Mouse (Mus musculus) kidney, embryonic 15.5 days (tissue): ENCODE measurements around the gene Zfp335. TPM values are rescaled to one million over a fixed set of nuclear protein-coding genes. Genes with fewer than 3 reads are reported as not detected.
"Not testable (repeated sequence)": the region's sequence is repeated elsewhere in the genome, so short reads cannot be mapped to it uniquely, and the experiment has no call there.

ENCODE experiments used
- ATAC-seq: fragments of 200-750 bp; cut with Nextera tagmentation; replicated peaks from 2 replicates; pipeline ENCODE4 v1.8.0; 2017; ENCODE audit warnings: moderate TSS enrichment; ENCODE audit not compliant: low FRiP score
- H3K27ac ChIP-seq: fragments of 300-500 bp; sonication (generic); 2 replicates; pipeline ENCODE4 v1.5.1; 2015; ENCODE audit warnings: mild to moderate bottlenecking, inconsistent platforms
- H3K27me3 ChIP-seq: fragments of 300-500 bp; sonication (generic); 2 replicates; pipeline ENCODE4 v1.6.1; 2015; ENCODE audit warnings: inconsistent platforms
- H3K36me3 ChIP-seq: fragments of 300-500 bp; sonication (generic); 2 replicates; pipeline ENCODE4 v1.6.1; 2015; ENCODE audit warnings: inconsistent platforms
- H3K4me1 ChIP-seq: fragments of 300-500 bp; sonication (generic); 2 replicates; pipeline ENCODE4 v1.6.1; 2015; ENCODE audit warnings: inconsistent platforms
- H3K4me2 ChIP-seq: fragments of 300-500 bp; sonication (generic); 2 replicates; pipeline ENCODE4 v1.6.1; 2015; ENCODE audit warnings: moderate library complexity, mild to moderate bottlenecking, inconsistent platforms
- H3K4me3 ChIP-seq: fragments of 300-500 bp; sonication (generic); replicated peaks from 2 replicates; pipeline ENCODE4 v1.5.1; 2015; ENCODE audit warnings: mild to moderate bottlenecking, inconsistent platforms
- H3K9ac ChIP-seq: fragments of 300-500 bp; sonication (generic); 2 replicates; pipeline ENCODE4 v1.6.1; 2015; ENCODE audit warnings: mild to moderate bottlenecking, inconsistent platforms
- H3K9me3 ChIP-seq: fragments of 300-500 bp; sonication (generic); replicated peaks from 2 replicates; pipeline ENCODE4 v1.6.1; 2016; ENCODE audit warnings: inconsistent platforms
- WGBS: fragments of 180-500 bp; shearing (Covaris S2); methylation state at CpG from one replicate; pipeline ENCODE4 v1.1.7; 2015; ENCODE audit warnings: mixed read lengths; 5-methylcytosine and 5-hydroxymethylcytosine counted together
- polyA plus RNA-seq: library from polyadenylated mRNA; unstranded; fragments of >200 nt; fragmentation: Nextera tagmentation; extraction: Ambion mirVana; gene quantifications from 2 replicates; pipeline ENCODE4 v1.2.1, GENCODE M21; 2015

Zfp335 gene
- polyA plus RNA-seq, 1 experiment from 2014 or later, result 14.4 TPM

DNA sequence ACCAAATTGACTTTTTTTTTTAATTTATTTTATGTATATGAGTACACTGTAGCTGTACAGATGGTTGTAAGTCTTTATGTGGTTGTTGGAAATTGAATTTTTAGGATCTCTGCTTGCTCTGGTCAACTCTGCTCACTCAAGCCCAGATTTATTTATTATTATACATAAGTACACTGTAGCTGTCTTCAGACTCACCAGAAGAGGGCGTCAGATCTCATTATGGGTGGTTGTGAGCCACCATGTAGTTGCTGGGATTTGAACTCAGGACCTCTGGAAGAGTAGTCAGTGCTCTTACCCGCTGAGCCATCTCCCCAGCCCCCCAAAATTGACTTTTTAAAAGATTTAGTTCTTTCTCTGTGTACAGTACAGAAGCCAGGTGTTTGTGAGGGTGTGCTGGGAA, 35.9 kb downstream of the Zfp335 start:
- H3K9me3 ChIP-seq, ATAC-seq, H3K4me3 ChIP-seq, H3K9ac ChIP-seq, H3K27me3 ChIP-seq, H3K4me2 ChIP-seq, H3K36me3 ChIP-seq: not testable (repeated sequence)
- H3K4me1 ChIP-seq, result peaks cover 30% of the 10 kb centered on the region
- WGBS, result 56% methylated on average over 2 of the region's 2 CpGs
- 0 out of 2 replicates have a peak overlapping the region, but pooled peaks have one; percentile 92 for H3K27ac ChIP-seq

DNA sequence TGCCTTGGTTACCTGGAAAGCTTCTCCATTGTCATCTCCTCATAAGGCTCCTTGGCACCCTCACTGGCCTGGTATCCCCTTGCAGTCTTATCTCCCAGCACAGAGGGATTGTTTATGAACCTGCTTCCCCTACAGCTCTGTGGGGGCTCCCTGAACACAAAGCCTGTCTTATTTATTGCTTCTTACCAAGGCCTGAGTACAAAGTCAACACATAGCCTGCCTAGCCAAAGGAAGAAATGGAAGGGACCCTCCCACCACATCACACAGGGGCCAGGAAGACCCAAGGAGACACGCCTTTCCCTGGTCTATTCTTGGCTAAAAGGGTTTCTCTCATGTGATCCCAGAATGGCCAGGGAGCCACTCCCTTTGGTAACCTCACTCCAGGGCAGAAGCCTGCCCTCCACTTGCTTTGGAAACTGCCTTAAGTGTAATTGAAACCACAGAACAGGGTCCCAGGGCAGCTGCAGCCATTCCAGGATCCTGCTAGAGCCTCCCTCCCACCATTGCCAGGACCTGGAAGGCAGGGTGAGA, 37.3 kb downstream of the Zfp335 start:
- no peak overlapping the region for H3K9ac ChIP-seq
- peaks cover 24% of the 10 kb centered on the region for H3K4me1 ChIP-seq
- H3K27ac ChIP-seq, result peak overlapping the region; percentile 92
- peak; percentile 55 for ATAC-seq
- H3K9me3 ChIP-seq, result no peaks in the 10 kb centered on the region
- no peaks in the 10 kb centered on the region for H3K27me3 ChIP-seq
- no peak overlapping the region for H3K4me3 ChIP-seq
- WGBS, result 6% methylated on average over 1 of the region's 1 CpGs
- no peak overlapping the region for H3K4me2 ChIP-seq
- 0 out of 2 replicates have a peak, but pooled peaks cover 3% of the 10 kb centered on the region for H3K36me3 ChIP-seq

DNA sequence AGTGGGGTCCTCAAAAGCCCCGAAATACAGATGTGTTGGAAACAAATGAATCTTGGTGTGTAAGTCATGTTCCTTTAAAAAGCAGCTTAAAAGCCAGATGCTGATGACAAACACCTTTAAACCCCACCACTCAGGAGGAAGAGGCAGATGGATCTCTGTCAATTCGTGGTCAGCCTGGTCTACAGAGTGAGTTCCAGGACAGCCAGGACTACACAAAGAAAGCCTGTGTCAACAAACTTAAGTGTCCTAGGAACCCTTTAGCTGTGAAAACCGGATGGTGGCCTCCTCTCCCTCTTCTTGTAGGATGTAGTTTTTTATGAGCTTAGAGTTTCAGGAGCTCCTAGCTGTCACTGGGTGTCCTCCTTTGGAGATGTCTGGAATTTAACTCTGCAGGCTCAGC, 37.9 kb downstream of the Zfp335 start:
- Histone ChIP-seq H3K27ac (peak overlapping the region; percentile 92), H3K27me3 (no peaks in the 10 kb centered on the region), H3K36me3 (0 out of 2 replicates have a peak, but pooled peaks cover 3% of the 10 kb centered on the region), H3K4me1 (peaks cover 24% of the 10 kb centered on the region), H3K9me3 (no peaks in the 10 kb centered on the region), H3K9ac (no peak overlapping the region), H3K4me3 (no peak overlapping the region), H3K4me2 (no peak overlapping the region)
- ATAC-seq, result no peak
- 42% methylated on average over 3 of the region's 3 CpGs for WGBS

DNA sequence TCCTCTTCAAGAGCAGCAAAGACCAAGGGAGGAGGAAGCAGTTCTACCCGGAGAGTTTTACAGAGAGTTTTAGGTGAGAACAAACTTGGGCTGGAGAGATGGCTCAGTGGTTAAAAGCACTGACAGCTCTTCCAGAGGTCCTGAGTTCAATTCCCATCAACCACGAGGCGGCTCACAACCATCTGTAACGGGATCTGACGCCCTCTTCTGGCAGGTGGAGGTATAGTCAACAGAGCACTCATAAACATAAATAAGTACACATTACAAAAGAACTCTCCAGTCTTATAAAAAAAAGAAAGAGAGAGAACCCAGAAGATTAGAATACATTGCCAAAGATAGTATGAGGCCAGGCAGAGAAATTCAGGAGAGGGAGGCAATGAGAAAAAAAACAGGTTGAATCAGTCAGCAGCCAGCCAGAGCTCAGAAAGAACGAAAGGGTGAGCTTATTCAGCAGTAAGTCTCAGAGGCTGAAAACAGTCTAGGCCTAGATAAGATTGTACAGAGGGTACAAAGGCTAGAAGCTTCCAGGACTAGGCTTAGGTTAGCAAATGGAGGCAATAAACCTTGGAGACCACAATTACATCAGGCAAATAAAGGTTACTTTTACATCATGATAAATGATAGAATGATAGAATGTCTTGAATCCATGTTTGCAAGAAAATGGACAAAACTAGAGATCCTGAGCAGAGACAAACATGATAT, 39.8 kb downstream of the Zfp335 start:
- Histone ChIP-seq H3K9me3 (no peaks in the 10 kb centered on the region; the same call in 1 of the 2 replicates), H3K27me3 (no peaks in the 10 kb centered on the region), H3K27ac (no peak overlapping the region), H3K4me1 (peaks cover 23% of the 10 kb centered on the region), H3K4me3 (no peak overlapping the region), H3K9ac (no peak overlapping the region), H3K36me3 (no peaks in the 10 kb centered on the region), H3K4me2 (no peak overlapping the region)
- WGBS, result 61% methylated on average over 6 of the region's 6 CpGs
- ATAC-seq, result no peak

DNA sequence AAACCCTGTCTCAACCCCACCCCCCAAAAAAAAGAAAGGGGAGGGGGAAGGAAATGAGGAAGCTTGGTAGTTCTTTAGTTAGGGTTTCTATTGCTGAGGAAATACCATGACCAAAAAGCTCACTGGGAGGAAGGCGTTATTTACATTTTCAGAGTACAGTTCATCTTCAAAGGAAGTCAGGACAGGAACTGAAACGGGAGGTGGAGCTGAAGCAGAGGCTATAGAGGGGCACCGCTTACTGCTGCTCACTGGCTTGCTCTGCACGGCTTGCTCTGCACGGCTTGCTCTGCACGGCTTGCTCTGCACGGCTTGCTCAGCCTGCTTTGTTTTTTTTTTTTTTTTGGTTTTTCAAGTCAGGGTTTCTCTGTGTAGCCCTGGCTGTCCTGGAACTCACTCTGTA, 43.1 kb downstream of the Zfp335 start:
- H3K27ac ChIP-seq, result no peak overlapping the region
- H3K9ac ChIP-seq, result no peak overlapping the region
- ATAC-seq, result no peak; the same call in 1 of the 2 replicates
- no peak overlapping the region for H3K4me3 ChIP-seq
- 66% methylated on average over 7 of the region's 7 CpGs for WGBS
- H3K27me3 ChIP-seq, result no peaks in the 10 kb centered on the region
- H3K4me2 ChIP-seq, result no peak overlapping the region
- no peaks in the 10 kb centered on the region for H3K36me3 ChIP-seq
- H3K9me3 ChIP-seq, result no peaks in the 10 kb centered on the region; the same call in 1 of the 2 replicates
- peaks cover 9% of the 10 kb centered on the region for H3K4me1 ChIP-seq

DNA sequence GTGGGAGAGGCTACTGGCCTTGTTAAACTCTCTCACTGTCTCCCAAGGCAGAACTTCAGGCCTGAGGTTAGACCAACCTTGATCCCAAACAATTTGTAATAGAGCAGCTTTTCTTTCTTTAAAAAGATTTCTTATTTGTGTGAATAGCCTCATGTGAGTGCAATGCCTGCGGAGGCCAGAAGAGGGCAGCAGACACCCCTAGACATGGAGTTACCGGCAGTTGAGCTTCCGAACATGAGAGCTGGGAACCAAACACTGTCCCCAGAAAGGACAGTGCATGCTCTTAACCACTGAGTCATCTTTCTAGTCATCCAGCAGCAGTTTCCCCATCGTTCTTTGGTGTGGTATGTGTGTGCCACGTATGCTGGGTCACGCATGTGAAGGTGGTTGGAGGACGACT, 44.0 kb downstream of the Zfp335 start:
- no peak for ATAC-seq
- no peaks in the 10 kb centered on the region for H3K36me3 ChIP-seq
- H3K4me3 ChIP-seq, result no peak overlapping the region
- peaks cover 13% of the 10 kb centered on the region for H3K4me1 ChIP-seq
- H3K4me2 ChIP-seq, result no peak overlapping the region
- no peak overlapping the region for H3K9ac ChIP-seq
- H3K27ac ChIP-seq, result peak overlapping the region; percentile 75; the same call in 1 of the 2 replicates
- no peaks in the 10 kb centered on the region; the same call in 1 of the 2 replicates for H3K9me3 ChIP-seq
- WGBS, result 95% methylated on average over 7 of the region's 7 CpGs
- H3K27me3 ChIP-seq, result no peaks in the 10 kb centered on the region

DNA sequence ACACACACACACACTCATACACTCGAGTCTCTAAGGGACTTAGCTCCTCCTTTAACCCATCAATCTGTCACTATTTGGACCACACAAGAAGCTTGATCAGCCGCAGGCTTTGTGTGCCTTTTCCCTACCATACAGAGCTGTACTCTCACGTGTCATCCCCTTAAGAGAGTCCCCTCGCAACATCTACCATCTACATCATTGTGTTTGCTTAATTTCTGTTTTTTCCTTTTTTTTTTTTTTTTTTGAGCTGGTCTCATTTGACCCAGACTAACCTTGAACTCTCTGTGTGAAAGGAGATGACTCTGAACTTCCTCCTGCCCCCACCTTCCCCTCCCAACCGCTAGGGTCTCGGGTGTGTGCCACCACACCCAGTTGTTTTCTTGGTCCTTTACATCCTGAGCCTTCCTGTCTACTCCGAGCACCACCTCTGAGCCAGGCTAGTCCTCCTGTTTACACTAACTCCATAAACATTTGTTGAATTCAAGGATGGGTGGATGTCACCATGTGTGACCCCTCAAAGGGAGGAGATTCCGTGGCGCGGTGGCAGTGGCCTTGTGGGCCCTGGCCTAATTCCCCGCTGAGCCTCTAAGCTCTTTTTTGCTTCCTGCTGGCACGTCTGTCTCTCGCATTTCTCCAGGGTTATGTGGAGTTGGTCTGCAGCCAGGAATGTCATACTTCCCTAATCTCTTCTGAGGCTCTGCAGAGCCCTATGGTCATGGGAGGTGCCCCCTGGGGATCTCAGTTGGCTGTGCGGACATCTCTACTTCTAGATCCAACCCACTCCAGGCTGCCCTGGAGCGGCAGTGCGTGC, 44.6 kb downstream of the Zfp335 start:
- WGBS, result 35% methylated on average over 16 of the region's 16 CpGs
- H3K9me3 ChIP-seq, result no peaks in the 10 kb centered on the region; the same call in 1 of the 2 replicates
- ATAC-seq, result no peak

DNA sequence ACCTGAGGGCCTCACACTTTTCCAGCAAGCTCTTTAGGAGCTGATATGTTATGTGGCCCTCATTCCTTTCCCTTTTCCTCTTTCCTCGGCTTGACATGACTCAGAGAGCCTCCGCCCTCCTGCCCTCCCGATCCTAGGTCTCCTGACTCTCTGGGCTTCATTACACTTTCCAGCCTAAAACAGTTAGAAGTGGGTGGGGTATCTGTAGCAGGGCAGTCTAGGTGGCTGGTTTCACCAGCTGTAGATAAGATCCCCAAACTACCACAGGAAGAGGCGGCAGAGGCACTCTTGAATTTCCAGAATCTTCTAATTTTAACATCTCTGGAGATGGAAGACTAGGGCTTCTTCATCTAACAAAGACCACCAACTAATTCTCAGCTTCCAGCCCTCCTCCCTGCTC, 47.0 kb downstream of the Zfp335 start:
- no peaks in the 10 kb centered on the region for H3K27me3 ChIP-seq

More for the DNA sequence above, 44.6 kb downstream of the Zfp335 start:
- Histone ChIP-seq H3K4me3 (no peak overlapping the region), H3K4me1 (peaks cover 19% of the 10 kb centered on the region), H3K27me3 (no peaks in the 10 kb centered on the region), H3K9ac (no peak overlapping the region), H3K36me3 (no peaks in the 10 kb centered on the region), H3K27ac (peak overlapping the region; percentile 75), H3K4me2 (no peak overlapping the region)

DNA sequence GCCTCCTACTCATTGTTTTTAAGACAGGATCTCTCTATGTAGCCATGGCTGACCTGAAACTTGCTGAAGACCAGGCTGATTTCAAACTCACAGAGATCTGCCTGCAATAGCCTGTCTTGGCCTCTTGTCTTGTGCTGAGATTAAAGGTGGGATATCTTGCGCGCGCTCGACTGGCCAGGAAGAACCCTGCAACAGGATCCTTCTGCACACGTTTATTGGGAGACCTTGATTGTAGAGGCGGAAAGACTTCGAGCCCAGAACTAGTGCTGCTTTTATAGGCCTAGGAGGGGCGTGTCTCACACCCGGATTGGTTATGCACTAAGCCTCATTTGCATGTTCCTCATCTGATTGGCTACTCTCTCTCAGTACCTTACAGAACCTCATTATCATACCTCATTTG, 48.1 kb downstream of the Zfp335 start:
- not testable (repeated sequence) for H3K27ac ChIP-seq, H3K9ac ChIP-seq, H3K27me3 ChIP-seq, H3K9me3 ChIP-seq, H3K36me3 ChIP-seq, H3K4me2 ChIP-seq, H3K4me3 ChIP-seq, ATAC-seq
- peaks cover 48% of the 10 kb centered on the region for H3K4me1 ChIP-seq
- WGBS, result 91% methylated on average over 9 of the region's 9 CpGs

More for the DNA sequence above, 47.0 kb downstream of the Zfp335 start:
- ATAC-seq, result no peak
- Histone ChIP-seq H3K27ac (no peak overlapping the region), H3K9ac (no peak overlapping the region), H3K36me3 (no peaks in the 10 kb centered on the region), H3K4me1 (peaks cover 38% of the 10 kb centered on the region), H3K9me3 (no peaks in the 10 kb centered on the region; the same call in 1 of the 2 replicates), H3K4me3 (no peak overlapping the region), H3K4me2 (no peak overlapping the region)
- WGBS, result 68% methylated on average over 4 of the region's 4 CpGs

DNA sequence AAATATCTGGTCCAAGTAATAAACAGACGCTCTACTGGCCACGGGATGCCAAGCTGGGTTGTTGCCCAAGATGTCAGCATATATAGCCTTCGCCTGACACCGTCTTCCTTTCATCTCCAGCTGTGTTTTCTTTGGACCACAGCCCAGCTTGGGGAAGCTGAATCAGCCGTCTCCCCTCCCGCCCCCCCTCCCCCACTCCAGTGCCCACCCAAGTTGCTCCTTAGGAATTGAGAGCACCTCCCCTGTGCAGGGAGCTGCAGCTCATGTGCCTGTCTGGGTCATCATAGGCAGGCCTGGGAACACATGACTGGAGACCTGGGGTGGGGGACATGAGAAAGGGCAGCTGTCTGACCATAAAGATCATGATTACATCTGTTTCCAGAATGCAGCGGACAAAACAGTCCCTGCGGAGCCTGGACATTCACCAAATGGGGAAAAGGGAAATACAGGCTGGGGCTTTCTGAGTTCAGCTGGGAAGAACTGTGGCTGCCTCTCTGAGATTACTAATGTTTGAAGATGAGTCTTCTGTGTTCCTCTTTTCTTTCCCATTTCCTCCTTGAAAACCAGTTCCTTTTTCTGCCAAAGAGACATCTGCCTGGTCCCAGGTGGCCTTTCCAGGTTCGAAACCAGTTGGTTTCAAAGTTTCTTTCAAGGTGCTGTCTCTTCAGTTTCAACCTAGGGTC, 49.2 kb downstream of the Zfp335 start:
- Histone ChIP-seq H3K9me3 (no peaks in the 10 kb centered on the region), H3K4me2 (peak overlapping the region; percentile 14; the same call in 1 of the 2 replicates), H3K36me3 (no peaks in the 10 kb centered on the region), H3K27me3 (peaks cover 18% of the 10 kb centered on the region), H3K9ac (no peak overlapping the region), H3K4me1 (peaks cover 58% of the 10 kb centered on the region), H3K4me3 (no peak overlapping the region), H3K27ac (peak overlapping the region; percentile 87)
- peak; percentile 75 for ATAC-seq
- 13% methylated on average over 9 of the region's 9 CpGs for WGBS

DNA sequence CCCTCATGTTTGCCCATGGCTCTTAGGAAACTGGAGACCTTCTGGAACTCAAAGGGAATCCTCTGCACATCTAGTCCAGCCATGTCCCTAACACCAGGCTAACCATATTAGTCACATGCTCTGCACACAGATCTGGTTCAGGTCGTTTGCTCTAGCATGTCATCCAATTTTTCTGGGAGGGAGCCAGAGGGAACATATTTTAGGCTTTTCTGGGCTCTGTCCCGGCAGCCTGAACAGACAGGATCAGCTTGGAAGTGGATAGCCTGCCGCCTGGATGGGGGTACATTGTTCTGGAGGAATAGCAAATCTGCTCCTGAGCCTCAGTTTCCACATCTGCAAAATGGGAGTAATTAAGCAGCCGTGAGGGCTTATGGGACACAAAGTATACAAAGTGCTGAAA, 50.5 kb downstream of the Zfp335 start:
- WGBS, result 69% methylated on average over 4 of the region's 4 CpGs
- H3K4me3 ChIP-seq, result no peak overlapping the region
- H3K4me2 ChIP-seq, result no peak overlapping the region
- no peaks in the 10 kb centered on the region for H3K36me3 ChIP-seq
- H3K4me1 ChIP-seq, result peaks cover 62% of the 10 kb centered on the region
- peaks cover 30% of the 10 kb centered on the region for H3K27me3 ChIP-seq
- no peak for ATAC-seq
- H3K9me3 ChIP-seq, result no peaks in the 10 kb centered on the region
- H3K9ac ChIP-seq, result no peak overlapping the region
- peak overlapping the region; percentile 87; the same call in 1 of the 2 replicates for H3K27ac ChIP-seq
